Mouse (Mus musculus) right cerebral cortex, postnatal 36 days (tissue): Measurements from ENCODE around the gene Cdk7.

Experiments
- DNase-seq, 2 experiments: peaks; one replicate each; pipeline ENCODE4 v3.0.0; 2022; ENCODE audit warnings: low spot score in 2 of 2, mixed read lengths in 1 of 2

Cdk7 gene

DNA sequence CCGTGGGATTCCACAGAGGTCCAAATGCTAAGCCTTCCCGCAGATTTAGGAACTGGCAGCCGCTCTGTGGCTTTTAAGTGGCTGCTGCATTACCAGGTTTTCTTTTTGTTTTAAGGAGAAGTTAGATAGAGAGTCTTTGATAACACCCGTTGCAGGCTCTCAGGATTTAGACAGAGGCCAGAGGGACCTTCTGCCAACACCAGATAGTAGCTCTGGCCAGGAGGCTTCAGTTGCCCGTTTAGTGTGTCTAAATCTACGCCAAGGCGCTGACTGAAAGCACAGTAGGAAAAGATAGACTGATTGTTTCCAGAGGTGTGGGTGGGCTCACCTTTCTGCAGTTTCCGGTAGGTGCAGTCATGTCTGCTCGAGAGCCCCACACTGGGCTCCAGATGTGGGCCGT lies 5.5 kb downstream of the Cdk7 start:
- no peak for DNase-seq

DNA sequence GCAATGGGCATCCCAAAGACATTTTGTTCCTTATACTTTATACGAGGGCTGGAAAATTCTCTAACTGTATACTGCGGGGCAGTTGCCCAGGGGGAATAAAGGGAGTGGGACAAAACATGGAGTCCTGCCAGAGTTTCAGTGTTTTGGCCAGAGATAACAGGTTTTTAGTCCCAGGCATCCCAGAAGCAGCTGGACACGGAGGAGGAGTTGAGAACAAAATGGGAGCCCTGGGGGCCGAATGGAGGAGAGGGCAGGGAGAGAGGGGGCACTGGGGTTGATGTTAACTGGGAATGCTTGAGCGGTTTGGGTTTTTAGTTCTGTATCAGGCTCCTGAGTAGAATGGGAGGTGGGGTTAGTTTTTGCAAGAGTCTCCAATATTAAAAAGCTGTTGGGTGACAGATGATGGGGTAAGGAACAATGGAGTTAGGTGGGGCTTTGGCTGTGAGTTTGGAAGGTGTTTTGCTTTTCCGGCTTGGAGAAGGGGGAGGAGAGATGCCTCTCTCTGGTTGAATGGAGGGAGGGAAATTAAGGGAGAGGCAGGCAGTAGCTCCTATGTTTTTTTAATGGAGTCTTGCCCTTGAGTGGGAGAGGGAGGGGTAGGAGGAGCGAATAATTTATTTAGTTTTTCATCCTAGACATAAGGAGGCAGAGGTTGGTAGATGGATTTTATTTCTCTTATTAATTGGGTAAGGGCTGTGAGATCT lies 6.5 kb downstream of the Cdk7 start:
- no peak for DNase-seq

DNA sequence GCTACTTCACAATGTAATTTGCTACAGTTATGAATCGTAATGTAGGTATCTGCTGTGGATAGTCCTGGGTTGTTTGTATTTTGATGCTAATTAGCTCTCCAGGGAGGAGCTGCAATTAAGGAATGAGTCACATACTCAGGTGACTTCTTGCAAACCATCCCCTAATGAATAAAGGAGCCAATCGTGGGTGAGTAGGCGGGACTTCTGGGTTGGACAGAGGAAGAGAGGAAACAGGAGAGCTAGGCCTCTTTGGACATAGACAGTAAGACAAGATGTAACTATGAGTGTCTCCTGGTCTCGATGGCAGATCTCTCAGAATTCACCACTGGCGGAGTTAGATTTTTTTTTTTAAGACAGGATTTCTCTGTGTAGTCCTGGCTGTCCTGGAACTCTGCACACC lies 9.1 kb downstream of the Cdk7 start:
- no peak for DNase-seq

DNA sequence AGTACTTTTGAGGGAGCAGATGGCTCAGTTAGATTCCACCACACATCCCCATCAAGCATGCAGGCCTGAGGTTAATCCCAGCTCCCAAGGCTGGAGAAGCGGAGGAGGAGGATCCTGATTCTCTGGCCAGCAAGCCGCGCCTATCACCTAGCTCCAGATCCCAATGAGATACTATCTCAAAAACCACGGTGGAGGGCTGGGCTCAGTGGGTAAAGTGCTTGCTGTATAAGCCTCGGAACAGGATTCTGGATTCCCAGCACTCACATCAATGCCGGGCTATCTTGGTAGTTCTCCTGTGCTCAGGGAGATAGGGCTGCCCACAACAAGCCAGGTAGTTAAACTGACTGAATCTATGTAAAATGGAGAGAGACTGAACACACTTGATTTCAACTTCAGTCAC lies 15.3 kb downstream of the Cdk7 start:
- no peak for DNase-seq

DNA sequence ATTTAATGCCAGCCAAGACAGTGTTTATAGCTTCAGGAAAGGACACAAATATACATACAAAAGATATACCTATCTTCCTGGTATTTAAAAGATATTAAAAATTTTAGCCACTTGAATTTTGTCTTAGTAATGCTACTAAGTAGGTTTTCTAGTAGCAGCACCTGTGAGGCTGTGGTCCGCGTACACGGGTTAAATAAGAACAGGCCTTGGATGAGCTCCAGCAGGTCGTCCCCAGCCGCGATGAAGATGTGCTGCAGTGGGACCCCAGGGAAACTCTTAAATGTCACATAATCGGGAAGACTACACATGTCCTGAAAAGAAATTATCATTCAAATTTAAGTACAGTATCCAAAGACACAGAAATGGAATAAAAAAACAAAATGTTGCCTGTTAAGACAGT lies 24.5 kb downstream of the Cdk7 start:
- no peak for DNase-seq

DNA sequence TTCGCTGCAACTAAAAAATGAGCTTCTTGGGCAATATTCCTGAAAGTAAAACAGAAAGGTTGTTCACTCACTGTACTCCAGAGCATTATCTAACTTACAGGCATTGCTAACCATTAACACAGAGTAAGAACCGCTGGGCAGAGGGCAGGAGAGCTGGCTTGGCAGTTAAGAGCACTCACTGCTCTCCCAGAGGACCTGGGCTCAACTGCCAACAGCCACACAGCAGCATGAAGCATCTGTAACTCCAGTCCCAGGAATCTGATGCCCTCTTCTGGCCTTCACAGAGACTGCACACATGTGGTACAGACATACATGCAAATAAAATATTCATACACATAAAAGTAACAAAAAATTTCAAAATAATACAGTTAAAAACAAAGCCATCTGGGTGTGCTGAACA lies 27.3 kb downstream of the Cdk7 start:
- no peak for DNase-seq

DNA sequence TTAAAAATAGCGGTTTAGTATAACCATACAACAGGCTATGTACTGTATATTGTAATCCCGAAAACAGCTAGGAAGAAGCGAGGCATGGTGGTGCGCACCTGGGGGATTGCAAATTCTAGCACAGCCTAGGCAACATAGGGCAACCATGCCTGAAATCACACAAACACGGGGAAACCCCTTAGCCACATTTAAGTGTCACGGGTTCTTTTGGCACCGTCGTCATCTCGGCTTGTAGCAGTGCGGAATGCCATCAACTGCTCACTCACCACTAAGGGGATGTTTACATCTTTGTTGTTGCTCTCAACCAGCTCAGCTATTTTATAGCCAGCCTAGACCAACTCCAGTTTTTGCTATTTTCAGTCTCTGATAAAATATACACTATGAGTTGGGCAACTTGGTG lies 31.9 kb downstream of the Cdk7 start:
- no peak for DNase-seq

DNA sequence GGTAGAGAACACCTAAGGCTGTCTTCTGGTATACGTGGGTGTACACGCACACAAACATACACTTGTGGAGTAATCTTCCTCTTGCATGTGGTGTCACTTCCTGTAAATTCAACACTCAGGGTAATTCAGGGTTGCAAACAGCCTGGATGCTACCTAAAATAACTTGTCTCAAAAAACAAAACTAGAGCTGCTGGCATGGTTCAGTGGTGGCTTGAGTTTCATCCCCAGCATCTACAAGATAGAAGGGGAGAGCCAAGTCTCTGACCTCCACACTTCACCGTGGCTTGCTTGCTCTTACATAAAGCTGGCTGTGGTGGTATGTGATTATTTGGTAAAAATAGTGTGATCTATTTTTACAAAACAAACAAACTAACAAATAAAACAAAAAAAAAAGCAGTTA lies 33.2 kb downstream of the Cdk7 start:
- no peak for DNase-seq

DNA sequence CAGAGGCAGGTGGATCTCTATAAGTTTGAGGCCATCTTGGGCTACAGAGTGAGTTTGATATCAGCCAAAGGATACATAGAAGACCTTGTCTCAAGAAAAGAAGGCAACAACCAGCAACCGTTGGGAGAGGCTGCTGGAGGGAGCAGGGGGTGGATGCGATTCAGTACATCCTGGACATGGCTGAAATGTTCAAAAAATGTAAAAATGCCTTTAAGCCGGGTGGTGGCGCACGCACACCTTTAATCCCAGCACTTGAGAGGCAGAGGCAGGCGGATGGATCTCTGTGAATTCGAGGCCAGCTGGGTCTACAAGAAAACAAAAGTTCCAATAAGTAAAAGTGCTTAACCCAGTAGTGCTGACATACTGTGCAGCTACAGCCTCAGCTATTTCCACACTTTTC lies 43.2 kb downstream of the Cdk7 start:
- no peak for DNase-seq

DNA sequence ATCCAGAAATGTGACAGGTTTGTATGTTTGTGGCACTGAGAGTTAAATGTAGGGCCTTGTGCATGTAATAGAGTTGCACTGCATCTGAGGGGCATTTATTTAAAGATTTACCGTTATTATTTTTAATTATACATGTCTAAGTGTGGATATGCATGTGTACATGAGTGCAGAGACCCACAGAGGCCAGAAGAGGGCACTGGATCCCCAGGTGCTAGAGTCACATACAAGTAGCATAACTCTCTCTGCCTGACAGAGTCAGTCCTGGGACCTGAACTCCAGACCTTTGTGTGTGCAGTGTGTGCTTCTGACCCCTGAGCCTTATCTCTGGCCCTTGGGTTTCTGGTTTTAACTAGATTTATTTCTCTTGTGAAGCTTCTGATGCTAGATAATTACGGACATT lies 46.4 kb downstream of the Cdk7 start:
- DNase-seq, result no peak

DNA sequence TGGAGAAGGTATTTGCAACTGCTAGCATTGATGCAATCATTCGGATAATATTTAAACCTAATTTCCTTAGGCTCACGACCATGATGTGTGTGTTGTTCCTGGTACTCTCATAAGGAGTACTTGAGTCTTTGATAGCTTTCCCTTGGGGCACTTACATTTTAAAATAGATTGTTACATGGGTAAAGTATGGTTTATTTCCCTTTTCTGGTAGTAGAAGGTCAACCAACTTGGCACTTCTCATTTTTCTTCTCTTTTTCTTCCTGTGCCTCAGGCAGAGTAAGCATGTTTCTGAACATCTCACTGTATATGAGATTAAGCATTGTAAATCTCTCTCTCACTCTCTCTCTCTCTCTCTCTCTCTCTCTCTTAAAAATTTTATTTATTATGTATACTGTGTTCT lies 47.9 kb downstream of the Cdk7 start:
- no peak for DNase-seq

DNA sequence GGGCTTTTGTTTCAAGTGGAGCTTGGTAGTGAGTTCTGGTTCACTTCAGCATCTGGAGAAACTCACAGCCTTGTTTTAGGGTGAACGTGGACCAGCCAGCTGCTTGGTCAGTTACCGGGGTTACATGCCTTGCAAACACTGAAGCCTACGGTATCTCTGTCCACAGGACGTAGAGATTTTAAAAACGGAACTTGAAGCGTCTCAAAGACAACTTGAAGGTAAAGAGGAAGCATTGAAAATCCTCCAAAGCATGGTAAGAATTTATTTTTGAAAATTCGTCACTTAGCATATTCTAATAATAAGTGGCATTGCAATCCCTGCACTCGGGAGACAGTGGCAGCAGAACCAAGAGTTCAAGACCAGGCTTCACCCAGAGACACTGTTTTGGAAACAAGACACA lies 49.1 kb downstream of the Cdk7 start:
- DNase-seq, result no peak

DNA sequence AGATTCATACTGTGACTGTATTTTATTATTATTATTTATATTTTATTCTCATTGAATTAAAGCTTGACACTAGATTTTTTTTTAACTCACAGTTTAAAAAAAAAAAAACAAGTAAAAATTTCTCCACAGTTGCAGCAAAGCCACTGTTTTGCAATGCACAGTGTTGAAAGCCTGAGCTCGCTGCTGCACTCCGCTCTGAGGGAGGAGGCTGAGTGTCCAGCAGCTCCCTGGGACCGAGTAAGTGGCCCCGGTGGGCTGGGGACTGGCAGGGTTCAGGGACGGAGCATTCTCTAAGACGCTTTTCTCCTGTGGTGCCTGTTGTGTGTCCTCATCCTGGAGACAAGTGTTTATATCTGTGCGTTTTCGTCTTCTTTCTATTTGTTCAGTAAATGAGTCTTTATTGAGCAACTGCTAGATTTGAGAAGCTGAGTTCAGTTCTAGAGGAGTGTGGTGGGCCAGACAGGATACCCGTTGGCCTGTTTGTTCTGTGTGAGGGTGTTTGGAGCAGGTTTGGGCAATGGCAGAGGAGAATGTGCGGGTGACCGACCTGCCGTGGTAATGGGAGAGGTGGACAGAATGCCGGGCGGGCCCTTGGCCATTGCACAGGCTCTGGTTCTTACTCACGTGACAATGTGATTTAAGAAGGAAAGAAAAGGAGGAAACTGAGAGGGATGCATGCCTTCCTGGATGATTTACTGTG lies 54.7 kb downstream of the Cdk7 start:
- no peak for DNase-seq

DNA sequence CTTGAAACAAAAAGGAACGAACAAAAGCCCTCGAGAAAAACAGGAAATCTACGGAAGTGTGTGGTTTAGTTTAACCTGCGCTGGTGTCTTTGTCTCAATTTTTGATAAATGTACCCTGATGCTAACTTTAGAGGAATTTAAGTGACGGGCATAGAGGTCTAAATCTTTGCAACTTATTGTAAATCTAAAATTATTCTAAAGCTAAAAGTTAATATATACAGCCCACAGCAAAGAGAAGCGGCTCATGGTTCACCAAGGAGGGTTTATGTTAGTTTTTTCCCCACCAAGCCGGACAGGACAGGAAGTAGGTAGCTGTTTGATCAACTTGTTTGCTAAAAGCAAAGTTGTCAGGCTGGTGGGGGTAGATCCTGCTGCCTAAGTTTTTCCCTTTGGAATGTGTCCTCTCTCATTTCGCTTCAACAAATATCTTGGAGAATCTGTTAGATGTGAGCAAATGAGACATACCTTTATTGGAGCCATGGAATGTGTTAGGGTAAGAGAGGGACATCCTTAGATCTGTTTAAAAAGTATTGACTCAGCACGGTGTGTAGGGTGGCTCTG lies 60.5 kb downstream of the Cdk7 start:
- no peak for DNase-seq

DNA sequence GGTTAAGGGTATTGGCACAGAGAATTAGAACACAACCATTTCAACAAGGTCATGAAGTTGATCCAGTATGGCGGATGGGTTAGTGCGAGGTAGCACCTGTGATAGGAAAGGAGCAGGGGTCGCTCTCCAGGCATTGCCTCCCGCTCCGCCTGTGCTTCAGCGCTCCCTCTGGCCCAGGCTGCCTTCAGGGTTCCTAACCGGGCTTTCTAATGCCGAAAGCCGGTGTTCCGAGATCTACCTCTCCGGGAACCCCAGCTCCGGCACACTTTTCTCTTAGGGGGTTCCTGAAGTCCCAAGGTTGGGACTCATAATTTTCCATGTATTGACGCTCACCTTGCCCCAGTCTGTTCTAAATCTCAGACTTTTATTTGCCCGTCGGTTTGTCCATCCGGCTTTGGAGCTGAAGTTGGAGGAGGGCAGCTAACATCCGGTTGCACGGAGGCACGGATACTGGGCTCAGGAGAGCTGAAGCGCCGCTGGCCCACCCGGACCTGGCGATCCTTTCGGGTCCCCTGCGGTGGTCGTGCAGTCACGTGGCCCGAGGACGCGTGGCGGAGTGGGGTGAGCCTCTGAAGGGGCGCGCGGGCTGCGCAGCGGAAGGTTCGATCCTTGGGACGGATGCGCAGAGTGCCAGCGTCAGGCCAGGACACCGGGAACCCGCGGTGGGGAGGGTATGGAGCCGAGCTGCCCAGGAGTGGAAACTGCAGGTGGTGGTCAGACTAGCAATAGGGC lies 61.3 kb downstream of the Cdk7 start, which contains the start of gene Ccdc125:
Gene Ccdc125, plus strand, starts transcription at position 427 of the 732 bp plus-strand sequence.
- no peak for DNase-seq

DNA sequence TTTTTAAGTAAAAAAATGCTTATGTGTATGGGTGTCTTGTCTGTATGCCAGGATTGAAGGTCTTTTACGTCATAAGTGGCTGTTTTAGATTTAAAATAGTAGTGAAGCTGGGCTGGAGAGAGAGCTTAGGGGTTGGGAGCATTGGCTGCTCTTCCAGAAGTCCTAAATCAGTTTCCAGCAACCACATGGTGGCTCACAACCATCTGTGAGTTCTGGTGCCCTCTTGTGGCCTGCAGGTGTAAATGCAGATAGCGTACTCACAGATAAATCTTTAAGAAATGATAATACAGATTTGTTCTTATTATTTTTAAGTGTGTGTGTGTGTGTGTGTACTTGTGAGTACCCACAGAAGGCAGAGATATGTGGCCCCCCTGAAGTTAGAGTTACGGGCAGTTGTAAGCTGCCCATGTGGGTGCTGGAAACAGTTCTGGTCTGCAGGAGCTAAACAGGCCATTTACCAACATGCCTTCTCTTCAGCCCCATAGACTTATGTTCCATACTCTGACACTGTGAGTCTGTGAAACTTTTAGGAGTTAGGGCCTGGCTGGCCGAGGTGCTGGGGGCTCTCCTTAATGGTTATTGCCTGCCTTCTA lies 70.8 kb downstream of the Cdk7 start:
- DNase-seq, result peak in 1 of 2 experiments; percentile 13

DNA sequence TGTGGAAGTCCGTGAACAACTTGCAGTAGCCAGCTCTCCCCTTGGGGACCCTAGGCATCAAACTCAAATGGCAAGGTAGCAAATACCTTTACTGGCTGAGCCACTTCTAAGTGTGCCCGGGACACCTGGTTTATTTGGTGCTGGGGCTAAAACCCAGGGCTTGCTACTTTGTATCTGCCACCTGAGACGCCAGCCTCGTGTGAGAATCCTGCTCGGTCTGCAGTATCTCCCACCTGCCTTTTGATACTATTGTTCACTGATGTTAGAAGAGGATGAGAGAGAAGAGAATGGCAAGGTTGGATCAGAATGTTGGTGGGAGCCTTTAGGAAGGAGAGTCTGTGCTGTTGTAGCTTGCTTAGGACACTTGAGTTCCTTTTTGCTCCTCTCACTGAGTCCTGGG lies 72.6 kb downstream of the Cdk7 start:
- DNase-seq, result no peak
